Mouse (Mus musculus) thymus, postnatal 10 days (tissue): ENCODE data around the gene Klhl24.

Source experiments
- DNase-seq, 2 experiments: peaks; one replicate each; pipeline ENCODE4 v3.0.0; 2021; ENCODE audit warnings: low spot score in 2 of 2

Gene Klhl24

GRCm38 (mm10) chr16:20144568-20144967 lies 47.2 kb downstream of the Klhl24 start:
- no peak for DNase-seq

- no peak for DNase-seq
Measured at GRCm38 (mm10) chr16:20151991-20152390, 54.6 kb downstream of the Klhl24 start.

- no peak for DNase-seq
Measured at GRCm38 (mm10) chr16:20153742-20154141, 56.4 kb downstream of the Klhl24 start.

GRCm38 (mm10) chr16:20160130-20160529 lies 62.8 kb downstream of the Klhl24 start:
- DNase-seq = no peak

- DNase-seq = no peak
Measured at GRCm38 (mm10) chr16:20169071-20169470, 71.7 kb downstream of the Klhl24 start.

GRCm38 (mm10) chr16:20169471-20170106 lies 72.2 kb downstream of the Klhl24 start:
- DNase-seq = no peak
